Mouse (Mus musculus): ENCODE results near the gene Tmem221. TPM values are rescaled to one million over a fixed set of nuclear protein-coding genes. Genes with fewer than 3 reads are reported as not detected.

Tmem221 gene
- polyA plus RNA-seq, 1 experiment = 15.9 TPM

- Histone ChIP-seq H3K4me1 (ENCODE audit: control insufficient read depth, insufficient read depth, low read length) (peaks cover 30% of the 10 kb centered on the region), H3K4me3 (ENCODE audit: insufficient read depth, low read length) (peak overlapping the region; percentile 62), H3K27ac (ENCODE audit: insufficient read depth, low read depth, low read length) (peak overlapping the region; percentile 97)
- TF ChIP-seq CTCF (IDR thresholded peaks at IDR 0.05; ENCODE audit: low read depth, low read length) = no peak
- no peak for TF ChIP-seq POLR2A (IDR thresholded peaks at IDR 0.05; ENCODE audit: borderline replicate concordance, low read depth, low read length)
Measured at GRCm38 (mm10) chr8:71579476-71579875, 20.8 kb upstream of the Tmem221 start.

GRCm38 (mm10) chr8:71579009-71579408 lies 20.3 kb upstream of the Tmem221 start:
- peak overlapping the region; percentile 97 for H3K27ac ChIP-seq (ENCODE audit: insufficient read depth, low read depth, low read length)
- H3K4me3 ChIP-seq (ENCODE audit: insufficient read depth, low read length) = peak overlapping the region; percentile 62

GRCm38 (mm10) chr8:71577856-71578387 lies 19.3 kb upstream of the Tmem221 start:
- peaks cover 26% of the 10 kb centered on the region for H3K4me1 ChIP-seq (ENCODE audit: control insufficient read depth, insufficient read depth, low read length)
- TF ChIP-seq CTCF (IDR thresholded peaks at IDR 0.05; ENCODE audit: low read depth, low read length) (0 out of 2 replicates have a peak, but pooled peaks have one; percentile 9), POLR2A (IDR thresholded peaks at IDR 0.05; ENCODE audit: borderline replicate concordance, low read depth, low read length) (no peak)
- peak overlapping the region; percentile 15 for H3K4me3 ChIP-seq (ENCODE audit: insufficient read depth, low read length)

More at GRCm38 (mm10) chr8:71579009-71579408, 20.3 kb upstream of the Tmem221 start:
- TF ChIP-seq POLR2A (IDR thresholded peaks at IDR 0.05; ENCODE audit: borderline replicate concordance, low read depth, low read length) (0 out of 2 replicates have a peak, but pooled peaks have one; percentile 44), CTCF (IDR thresholded peaks at IDR 0.05; ENCODE audit: low read depth, low read length) (no peak)
- peaks cover 30% of the 10 kb centered on the region for H3K4me1 ChIP-seq (ENCODE audit: control insufficient read depth, insufficient read depth, low read length)

GRCm38 (mm10) chr8:71575020-71575419 lies 16.3 kb upstream of the Tmem221 start:
- H3K27ac ChIP-seq (ENCODE audit: insufficient read depth, low read depth, low read length) = no peak overlapping the region
- H3K4me3 ChIP-seq (ENCODE audit: insufficient read depth, low read length) = no peak overlapping the region
- no peak for TF ChIP-seq POLR2A (IDR thresholded peaks at IDR 0.05; ENCODE audit: borderline replicate concordance, low read depth, low read length)
- TF ChIP-seq CTCF (IDR thresholded peaks at IDR 0.05; ENCODE audit: low read depth, low read length) = no peak
- peaks cover 26% of the 10 kb centered on the region for H3K4me1 ChIP-seq (ENCODE audit: control insufficient read depth, insufficient read depth, low read length)

More at GRCm38 (mm10) chr8:71577856-71578387, 19.3 kb upstream of the Tmem221 start:
- peak overlapping the region; percentile 97 for H3K27ac ChIP-seq (ENCODE audit: insufficient read depth, low read depth, low read length)

- H3K27ac ChIP-seq (ENCODE audit: insufficient read depth, low read depth, low read length) = no peak overlapping the region
- H3K4me3 ChIP-seq (ENCODE audit: insufficient read depth, low read length) = no peak overlapping the region
- TF ChIP-seq CTCF (IDR thresholded peaks at IDR 0.05; ENCODE audit: low read depth, low read length) (no peak), POLR2A (IDR thresholded peaks at IDR 0.05; ENCODE audit: borderline replicate concordance, low read depth, low read length) (no peak)
- peaks cover 26% of the 10 kb centered on the region for H3K4me1 ChIP-seq (ENCODE audit: control insufficient read depth, insufficient read depth, low read length)
Measured at GRCm38 (mm10) chr8:71574426-71574825, 15.8 kb upstream of the Tmem221 start.

- H3K4me3 ChIP-seq (ENCODE audit: insufficient read depth, low read length) = no peak overlapping the region
- H3K27ac ChIP-seq (ENCODE audit: insufficient read depth, low read depth, low read length) = no peak overlapping the region
- TF ChIP-seq CTCF (IDR thresholded peaks at IDR 0.05; ENCODE audit: low read depth, low read length) = no peak
- no peak for TF ChIP-seq POLR2A (IDR thresholded peaks at IDR 0.05; ENCODE audit: borderline replicate concordance, low read depth, low read length)
- peaks cover 25% of the 10 kb centered on the region for H3K4me1 ChIP-seq (ENCODE audit: control insufficient read depth, insufficient read depth, low read length)
Measured at GRCm38 (mm10) chr8:71572847-71573633, 14.4 kb upstream of the Tmem221 start.

GRCm38 (mm10) chr8:71572077-71572476 lies 13.4 kb upstream of the Tmem221 start:
- H3K4me3 ChIP-seq (ENCODE audit: insufficient read depth, low read length) = no peak overlapping the region
- TF ChIP-seq POLR2A (IDR thresholded peaks at IDR 0.05; ENCODE audit: borderline replicate concordance, low read depth, low read length) = no peak
- no peak for TF ChIP-seq CTCF (IDR thresholded peaks at IDR 0.05; ENCODE audit: low read depth, low read length)
- peaks cover 25% of the 10 kb centered on the region for H3K4me1 ChIP-seq (ENCODE audit: control insufficient read depth, insufficient read depth, low read length)
- H3K27ac ChIP-seq (ENCODE audit: insufficient read depth, low read depth, low read length) = no peak overlapping the region

- H3K4me1 ChIP-seq (ENCODE audit: control insufficient read depth, insufficient read depth, low read length) = peaks cover 29% of the 10 kb centered on the region
- H3K27ac ChIP-seq (ENCODE audit: insufficient read depth, low read depth, low read length) = peak overlapping the region; percentile 43
- TF ChIP-seq POLR2A (IDR thresholded peaks at IDR 0.05; ENCODE audit: borderline replicate concordance, low read depth, low read length) = no peak
- TF ChIP-seq CTCF (IDR thresholded peaks at IDR 0.05; ENCODE audit: low read depth, low read length) = no peak
- peak overlapping the region; percentile 78 for H3K4me3 ChIP-seq (ENCODE audit: insufficient read depth, low read length)
Measured at GRCm38 (mm10) chr8:71570291-71570954, 11.8 kb upstream of the Tmem221 start.

- H3K27ac ChIP-seq (ENCODE audit: insufficient read depth, low read depth, low read length) = peak overlapping the region; percentile 52
- H3K4me1 ChIP-seq (ENCODE audit: control insufficient read depth, insufficient read depth, low read length) = peaks cover 29% of the 10 kb centered on the region
- no peak for TF ChIP-seq POLR2A (IDR thresholded peaks at IDR 0.05; ENCODE audit: borderline replicate concordance, low read depth, low read length)
- TF ChIP-seq CTCF (IDR thresholded peaks at IDR 0.05; ENCODE audit: low read depth, low read length) = no peak
- H3K4me3 ChIP-seq (ENCODE audit: insufficient read depth, low read length) = peak overlapping the region; percentile 62
Measured at GRCm38 (mm10) chr8:71569366-71570290, 11.0 kb upstream of the Tmem221 start.
